Mouse (Mus musculus) kidney, embryonic 14.5 days (tissue): ENCODE results near the gene 1700016K19Rik. TPM values are rescaled to one million over a fixed set of nuclear protein-coding genes. Genes with fewer than 3 reads are reported as not detected.
"Not testable (repeated sequence)": the region's sequence is repeated elsewhere in the genome, so short reads cannot be mapped to it uniquely, and the experiment has no call there.

Source experiments
- ATAC-seq: fragments of 200-750 bp; cut with Nextera tagmentation; 2 replicates; pipeline ENCODE4 v1.8.0; 2017; ENCODE audit warnings: moderate number of reproducible peaks, mild to moderate bottlenecking, moderate TSS enrichment, moderate library complexity; ENCODE audit not compliant: low FRiP score, low TSS enrichment
- H3K27ac ChIP-seq: fragments of 300-500 bp; sonication (generic); 2 replicates; pipeline ENCODE4 v1.5.1; 2014; ENCODE audit warnings: low read depth, mild to moderate bottlenecking, low read length, moderate library complexity, mixed read lengths
- H3K27me3 ChIP-seq: fragments of 300-500 bp; sonication (generic); 2 replicates; pipeline ENCODE4 v1.6.1; 2014; ENCODE audit warnings: mild to moderate bottlenecking, low read length; ENCODE audit not compliant: control insufficient read depth, insufficient read depth
- H3K36me3 ChIP-seq: fragments of 300-500 bp; sonication (generic); 2 replicates; pipeline ENCODE4 v1.6.1; 2014; ENCODE audit warnings: low read length, mixed read lengths; ENCODE audit not compliant: control insufficient read depth, insufficient read depth
- H3K4me1 ChIP-seq: fragments of 300-500 bp; sonication (generic); 2 replicates; pipeline ENCODE4 v1.6.1; 2014; ENCODE audit warnings: low read length, mixed read lengths; ENCODE audit not compliant: control insufficient read depth, insufficient read depth
- H3K4me2 ChIP-seq: fragments of 300-500 bp; sonication (generic); replicated peaks from 2 replicates; pipeline ENCODE4 v1.6.1; 2014; ENCODE audit warnings: low read depth, mild to moderate bottlenecking, low read length
- H3K4me3 ChIP-seq: fragments of 300-500 bp; sonication (generic); 2 replicates; pipeline ENCODE4 v1.5.1; 2014; ENCODE audit warnings: mild to moderate bottlenecking, low read length
- H3K9ac ChIP-seq: fragments of 300-500 bp; sonication (generic); 2 replicates; pipeline ENCODE4 v1.6.1; 2014; ENCODE audit warnings: low read depth, mild to moderate bottlenecking, low read length, moderate library complexity
- H3K9me3 ChIP-seq: fragments of 300-500 bp; sonication (generic); 2 replicates; pipeline ENCODE4 v1.6.1; 2016; ENCODE audit warnings: low read length; ENCODE audit not compliant: control insufficient read depth
- WGBS: fragments of 180-500 bp; shearing (Covaris S2); extraction: QIAGEN DNeasy Blood & Tissue Kit; methylation state at CpG from one replicate; pipeline ENCODE4 v1.1.7; 2014; 5-methylcytosine and 5-hydroxymethylcytosine counted together
- polyA plus RNA-seq: library from polyadenylated mRNA; unstranded; fragments of >200 nt; fragmentation: Nextera tagmentation; extraction: Ambion mirVana; gene quantifications from 2 replicates; pipeline ENCODE4 v1.2.1, GENCODE M21; 2014

Gene 1700016K19Rik
- polyA plus RNA-seq, 1 experiment from 2014 or later, result 0.31 TPM

DNA sequence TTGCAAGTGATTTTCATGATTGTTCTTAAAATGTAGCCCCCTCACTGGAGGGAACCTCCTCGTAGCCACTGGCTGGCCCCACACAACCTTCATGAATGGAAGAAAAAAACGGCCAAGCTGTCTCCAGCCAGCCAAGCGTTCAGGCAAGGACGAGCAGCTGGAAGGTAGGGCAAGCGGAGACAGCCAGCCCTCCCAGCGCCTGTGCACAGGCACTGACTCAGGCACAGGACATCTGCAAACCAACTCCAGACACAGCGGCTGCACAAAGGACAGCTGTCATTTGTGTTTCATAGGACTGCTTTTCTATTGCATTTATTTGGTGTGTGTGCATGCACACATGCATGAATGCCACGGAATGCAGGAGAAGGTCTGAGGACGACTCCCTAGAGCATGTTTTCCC, 5.4 kb upstream of the 1700016K19Rik start:
- Histone ChIP-seq H3K27me3 (no peaks in the 10 kb centered on the region), H3K4me1 (no peaks in the 10 kb centered on the region), H3K36me3 (no peaks in the 10 kb centered on the region), H3K4me3 (no peak overlapping the region), H3K4me2 (no peak overlapping the region), H3K27ac (no peak overlapping the region), H3K9ac (no peak overlapping the region), H3K9me3 (no peaks in the 10 kb centered on the region)
- 29% methylated on average over 9 of the region's 9 CpGs for WGBS
- no peak for ATAC-seq

DNA sequence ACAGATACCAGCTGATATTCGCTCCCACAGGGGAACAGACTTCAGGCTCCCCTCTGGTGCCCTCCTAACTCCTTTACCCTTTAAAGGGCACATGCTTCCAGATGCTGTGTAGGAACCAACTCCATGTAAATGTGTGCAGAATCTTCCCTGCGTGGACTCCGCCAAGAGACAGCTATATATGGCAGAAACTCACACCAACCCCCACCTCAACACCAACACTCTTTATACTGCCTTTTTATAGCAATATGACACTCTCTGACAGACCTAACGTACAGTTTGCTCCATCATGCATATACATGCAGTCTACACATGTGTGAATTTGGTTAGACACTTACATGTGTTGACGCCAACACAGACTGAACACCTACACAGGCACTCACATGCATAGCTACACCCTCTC, 989 bp downstream of the 1700016K19Rik start:
- no peak for ATAC-seq
- H3K27ac ChIP-seq, result no peak overlapping the region
- WGBS, result 90% methylated on average over 5 of the region's 5 CpGs

DNA sequence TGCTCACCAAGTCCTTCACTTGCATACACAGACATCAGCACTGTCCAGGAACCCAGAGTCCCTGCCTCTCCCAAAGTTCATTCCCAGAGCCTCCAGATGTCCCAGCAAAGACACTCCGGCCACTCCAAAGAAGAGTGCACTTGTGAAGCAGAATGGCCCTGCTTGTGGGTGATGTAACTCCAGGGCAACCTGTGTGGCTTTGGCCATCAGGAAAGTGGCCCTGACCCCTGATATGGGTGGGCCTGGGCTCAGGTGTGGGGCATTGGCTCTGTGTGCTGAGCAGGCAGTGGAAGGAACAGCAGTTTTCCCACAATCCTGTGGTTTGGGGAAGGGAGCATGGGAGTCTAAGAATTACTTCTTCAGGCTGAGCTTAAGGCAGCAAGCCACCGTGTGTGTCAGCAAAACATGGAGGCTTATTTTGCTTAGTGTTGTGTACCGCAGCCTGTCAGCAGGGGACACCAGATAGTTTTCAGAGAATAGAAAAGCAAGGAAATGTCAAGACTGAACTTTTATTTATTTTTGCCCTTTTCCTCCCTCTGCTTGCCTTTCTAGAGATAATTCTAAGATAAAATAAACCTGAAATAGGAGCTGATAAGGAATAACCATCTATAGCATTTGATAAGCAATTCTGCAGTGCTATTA, 1.6 kb downstream of the 1700016K19Rik start:
- no peak overlapping the region for H3K4me2 ChIP-seq
- ATAC-seq, result no peak; the same call in 1 of the 2 replicates
- 46% methylated on average over 3 of the region's 3 CpGs for WGBS

More for the DNA sequence above, 989 bp downstream of the 1700016K19Rik start:
- Histone ChIP-seq H3K4me1 (0 out of 2 replicates have a peak, but pooled peaks cover 5% of the 10 kb centered on the region), H3K4me3 (no peak overlapping the region), H3K36me3 (no peaks in the 10 kb centered on the region), H3K27me3 (peaks cover 3% of the 10 kb centered on the region; the same call in 1 of the 2 replicates), H3K9ac (no peak overlapping the region), H3K9me3 (no peaks in the 10 kb centered on the region), H3K4me2 (no peak overlapping the region)

DNA sequence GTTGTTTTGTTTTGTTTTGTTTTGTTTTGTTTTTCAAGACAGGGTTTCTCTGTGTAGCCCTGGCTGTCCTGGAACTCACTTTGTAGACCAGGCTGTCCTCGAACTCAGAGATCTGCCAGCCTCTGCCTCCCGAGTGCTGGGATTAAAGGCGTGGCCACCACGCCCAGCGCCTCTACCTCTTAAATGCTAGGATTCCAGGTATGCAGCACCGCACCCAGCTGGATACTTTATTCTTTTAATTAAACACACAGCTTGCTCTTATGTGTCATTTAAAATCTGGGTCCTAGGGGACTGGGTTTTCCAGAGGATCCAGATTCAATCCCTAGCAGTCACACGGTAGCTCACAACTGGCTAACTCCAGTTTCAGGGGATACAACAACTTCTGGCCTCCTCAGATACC, 4.6 kb downstream of the 1700016K19Rik start:
- H3K27me3 ChIP-seq, H3K4me3 ChIP-seq, H3K4me1 ChIP-seq, H3K36me3 ChIP-seq, H3K9me3 ChIP-seq, H3K9ac ChIP-seq, H3K4me2 ChIP-seq, H3K27ac ChIP-seq, ATAC-seq: not testable (repeated sequence)
- WGBS, result 93% methylated on average over 7 of the region's 7 CpGs

More for the DNA sequence above, 1.6 kb downstream of the 1700016K19Rik start:
- H3K27ac ChIP-seq, result no peak overlapping the region
- H3K27me3 ChIP-seq, result peaks cover 3% of the 10 kb centered on the region; the same call in 1 of the 2 replicates
- H3K9ac ChIP-seq, result no peak overlapping the region
- H3K36me3 ChIP-seq, result no peaks in the 10 kb centered on the region
- H3K4me3 ChIP-seq, result no peak overlapping the region
- 0 out of 2 replicates have a peak, but pooled peaks cover 5% of the 10 kb centered on the region for H3K4me1 ChIP-seq
- H3K9me3 ChIP-seq, result no peaks in the 10 kb centered on the region

DNA sequence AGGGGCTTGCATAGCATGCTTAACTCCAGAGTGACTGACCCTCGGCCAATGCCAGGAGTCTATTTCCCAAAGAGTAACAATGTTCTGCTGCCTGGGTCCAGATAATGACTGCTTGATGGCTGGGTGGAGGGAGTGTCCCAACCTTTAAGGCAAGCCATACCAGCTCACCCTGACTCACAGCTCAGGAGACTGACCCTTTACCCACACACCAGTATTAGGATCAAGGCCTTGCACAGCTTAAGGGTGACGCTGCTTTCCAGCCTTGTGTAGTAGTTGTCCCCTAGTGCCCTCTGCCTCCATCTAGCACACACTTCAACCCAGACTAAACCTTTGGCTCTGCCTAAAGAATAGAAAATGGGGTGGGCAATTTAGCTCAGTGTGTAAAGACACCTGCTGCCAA, 8.4 kb downstream of the 1700016K19Rik start:
- no peaks in the 10 kb centered on the region for H3K4me1 ChIP-seq
- no peak for ATAC-seq
- H3K27me3 ChIP-seq, result no peaks in the 10 kb centered on the region
- H3K9me3 ChIP-seq, result no peaks in the 10 kb centered on the region
- H3K4me3 ChIP-seq, result no peak overlapping the region
- WGBS, result 84% methylated on average over 2 of the region's 2 CpGs
- no peak overlapping the region for H3K9ac ChIP-seq
- H3K27ac ChIP-seq, result no peak overlapping the region
- H3K36me3 ChIP-seq, result no peaks in the 10 kb centered on the region
- no peak overlapping the region for H3K4me2 ChIP-seq

DNA sequence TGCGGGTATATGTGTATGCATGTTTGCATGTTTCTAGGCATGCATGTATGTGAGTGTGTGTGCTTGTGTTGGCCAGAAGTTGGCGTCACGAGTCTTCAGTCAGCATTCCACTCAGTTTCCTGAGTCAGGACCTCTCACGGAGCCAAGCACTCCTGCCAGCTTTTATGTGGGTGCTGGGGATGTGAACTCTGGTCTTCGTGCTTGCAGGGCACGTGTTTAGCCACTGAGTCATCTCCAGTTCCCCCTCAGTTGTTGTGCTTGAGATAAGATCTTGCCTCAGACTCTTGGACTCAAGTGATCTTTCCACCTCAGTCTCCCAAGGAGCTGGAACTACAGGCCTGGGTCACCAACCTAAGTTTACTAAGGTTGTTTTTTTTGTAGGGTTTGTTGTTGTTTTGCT, 9.4 kb downstream of the 1700016K19Rik start:
- no peaks in the 10 kb centered on the region for H3K9me3 ChIP-seq
- H3K27me3 ChIP-seq, result no peaks in the 10 kb centered on the region
- no peaks in the 10 kb centered on the region for H3K4me1 ChIP-seq
- no peak for ATAC-seq
- no peak overlapping the region for H3K4me2 ChIP-seq
- 86% methylated on average over 6 of the region's 6 CpGs for WGBS
- H3K27ac ChIP-seq, result no peak overlapping the region
- H3K36me3 ChIP-seq, result no peaks in the 10 kb centered on the region
- H3K4me3 ChIP-seq, result no peak overlapping the region
- H3K9ac ChIP-seq, result no peak overlapping the region

DNA sequence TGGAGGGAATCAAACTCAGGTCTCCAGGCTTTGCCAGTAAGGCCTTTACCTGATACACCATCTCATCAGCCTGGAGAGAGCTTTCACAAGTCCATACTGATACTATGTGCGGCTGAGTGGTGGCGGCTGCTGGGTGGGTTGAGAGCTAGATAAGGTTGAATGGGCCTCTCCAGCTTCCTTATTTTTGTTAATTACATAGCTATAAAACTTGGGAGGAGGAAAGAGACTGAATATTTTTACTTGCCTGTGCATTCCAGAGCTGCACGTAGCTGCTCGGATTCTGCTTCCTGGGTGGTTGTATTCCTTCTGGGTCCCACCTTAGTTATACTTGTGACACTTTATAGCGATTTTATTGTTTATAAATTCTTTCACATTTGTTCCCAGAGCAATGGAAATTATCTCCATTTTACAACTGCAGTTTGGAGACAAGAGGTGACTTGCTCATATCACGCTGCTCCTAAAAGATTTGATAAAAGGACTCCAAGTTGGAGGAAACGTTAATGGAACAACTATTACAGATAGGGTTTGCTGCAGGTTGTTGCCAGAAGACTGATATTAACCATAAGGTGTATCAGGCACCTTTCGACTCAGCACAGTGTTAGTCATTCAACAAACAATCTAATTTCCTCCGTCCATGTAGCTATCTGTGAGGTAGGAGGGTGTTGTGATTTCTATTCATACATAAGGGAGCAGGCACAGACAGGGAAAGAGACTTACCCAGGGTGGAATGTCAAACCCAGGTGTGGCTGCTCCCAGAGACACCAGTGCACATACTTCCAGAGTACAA, 11.3 kb downstream of the 1700016K19Rik start:
- H3K4me3 ChIP-seq, result no peak overlapping the region
- H3K9ac ChIP-seq, result no peak overlapping the region
- H3K27me3 ChIP-seq, result no peaks in the 10 kb centered on the region
- 76% methylated on average over 9 of the region's 9 CpGs for WGBS
- no peaks in the 10 kb centered on the region for H3K4me1 ChIP-seq
- ATAC-seq, result no peak
- H3K27ac ChIP-seq, result no peak overlapping the region
- no peaks in the 10 kb centered on the region for H3K9me3 ChIP-seq
- H3K4me2 ChIP-seq, result no peak overlapping the region
- no peaks in the 10 kb centered on the region for H3K36me3 ChIP-seq

DNA sequence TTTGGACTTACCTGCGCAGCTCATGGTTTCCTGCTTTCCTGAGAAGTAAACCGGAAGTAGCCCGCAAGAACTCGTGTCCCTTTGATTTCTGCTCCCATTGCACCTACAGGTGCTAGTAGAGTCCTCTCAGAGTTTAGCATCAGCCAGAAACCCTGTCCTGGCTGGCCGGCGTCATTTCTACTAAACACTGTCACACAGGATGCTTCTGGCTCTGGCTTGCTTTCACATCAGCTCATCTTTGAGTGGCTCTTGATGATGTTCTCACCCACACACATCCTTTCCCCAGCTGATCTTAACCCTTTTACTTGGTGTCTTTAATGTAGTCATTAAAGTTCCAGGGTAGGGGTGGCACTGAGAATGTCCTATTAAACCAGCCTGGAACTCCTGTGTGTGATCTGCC, 15.5 kb downstream of the 1700016K19Rik start:
- no peak for ATAC-seq
- Histone ChIP-seq H3K9me3 (no peaks in the 10 kb centered on the region), H3K4me3 (no peak overlapping the region), H3K36me3 (no peaks in the 10 kb centered on the region; the same call in none of the 2 replicates), H3K27ac (no peak overlapping the region), H3K4me2 (no peak overlapping the region), H3K27me3 (no peaks in the 10 kb centered on the region), H3K4me1 (no peaks in the 10 kb centered on the region), H3K9ac (no peak overlapping the region)
- 84% methylated on average over 6 of the region's 6 CpGs for WGBS

DNA sequence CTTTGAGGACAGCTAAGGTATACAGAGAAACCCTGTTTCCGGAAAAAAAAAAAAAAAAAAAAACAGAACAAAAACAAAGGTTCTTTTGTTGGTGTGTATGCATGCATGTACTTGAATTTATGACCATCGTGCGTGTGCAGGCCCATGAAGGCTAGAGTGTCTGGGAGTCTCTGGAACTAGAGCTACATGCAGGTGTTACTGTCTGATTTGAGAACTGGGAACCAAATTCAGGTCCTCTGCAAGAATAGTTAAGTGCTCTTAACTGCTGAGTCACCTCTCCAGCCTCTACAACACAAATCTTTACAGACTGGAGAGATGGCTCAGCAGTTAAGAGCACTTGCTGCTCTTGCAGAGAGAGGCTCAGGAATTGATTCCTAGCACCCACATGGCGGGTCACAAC, 16.1 kb downstream of the 1700016K19Rik start:
- 62% methylated on average over 4 of the region's 4 CpGs for WGBS
- Histone ChIP-seq H3K4me1 (no peaks in the 10 kb centered on the region), H3K4me2 (no peak overlapping the region), H3K27ac (no peak overlapping the region), H3K9ac (no peak overlapping the region), H3K36me3 (no peaks in the 10 kb centered on the region; the same call in none of the 2 replicates), H3K27me3 (no peaks in the 10 kb centered on the region), H3K9me3 (no peaks in the 10 kb centered on the region), H3K4me3 (no peak overlapping the region)
- no peak for ATAC-seq
